Mouse (Mus musculus): ENCODE results near the gene Ddx46.

- TF ChIP-seq CTCF (IDR thresholded peaks at IDR 0.05; ENCODE audit: control insufficient read depth, insufficient read depth, insufficient read length) (peak; percentile 98), USF1 (IDR thresholded peaks at IDR 0.05; ENCODE audit: low read depth) (no peak), MAX (IDR thresholded peaks at IDR 0.05) (peak; percentile 93), MYOD1 (IDR thresholded peaks at IDR 0.05; ENCODE audit: control insufficient read depth, insufficient read length, low read depth) (no peak), MYOG (IDR thresholded peaks at IDR 0.05; ENCODE audit: control insufficient read depth, extremely low read depth, insufficient read length) (no peak)
Measured at GRCm38 (mm10) chr13:55634639-55635127, at the start of gene Ddx46.
